Comparison of ENCODE assay signal across 20 mouse cellular contexts in genomic region chr7:90164276-90164675, GRCm38 (mm10). TPM values are rescaled to one million over a fixed set of nuclear protein-coding genes. Genes with fewer than 3 reads are reported as not detected.
A peak's percentile ranks its signal among the peaks of the same experiment; 100 is the strongest.
DNase-seq lines count a peak whose midpoint lies in the region; ATAC-seq and TF ChIP-seq lines count a peak whose summit lies in the region.
"Had no signal": no experiment of that assay in that cellular context is flagged by ENCODE, and none has a peak within 500 bp of the region (broad histone marks: within the 10 kb centered on the region; RNA-seq: fewer than 3 reads in every experiment).

No protein-coding gene starts in this region.

- H3K4me3 ChIP-seq in stomach, embryonic 16.5 days (replicated peaks; ENCODE audit: low read length): no peak overlapping the region
- no peak overlapping the region for H3K4me3 ChIP-seq in stomach, postnatal 0 days (ENCODE audit: low read depth, low read length)
- no peak overlapping the region for H3K4me3 ChIP-seq in MEL (ENCODE audit: control insufficient read depth in 1 of 2, insufficient read depth in 1 of 2, low read depth in 2 of 2, low read length in 2 of 2)

- H3K27ac ChIP-seq in stomach, embryonic 16.5 days (ENCODE audit: low read length): no peak overlapping the region
- no peak overlapping the region for H3K27ac ChIP-seq in stomach, postnatal 0 days (replicated peaks)
- no peak overlapping the region for H3K27ac ChIP-seq in MEL (ENCODE audit: control insufficient read depth, low read depth, low read length)

- peaks cover 25% of the 10 kb centered on the region for H3K36me3 ChIP-seq in stomach, embryonic 16.5 days (ENCODE audit: control insufficient read depth, insufficient read depth, low read length)
- H3K36me3 ChIP-seq in stomach, postnatal 0 days (ENCODE audit: control insufficient read depth, insufficient read depth, low read length): peaks cover 17% of the 10 kb centered on the region
- H3K36me3 ChIP-seq in MEL (ENCODE audit: control insufficient read depth in 1 of 2, insufficient read depth in 2 of 2, low read length in 2 of 2): peaks cover 23 to 25% of the 10 kb centered on the region in 2 experiments

- no peaks in the 10 kb centered on the region for H3K27me3 ChIP-seq in stomach, embryonic 16.5 days (ENCODE audit: control insufficient read depth, insufficient read depth, low read length)
- no peaks in the 10 kb centered on the region for H3K27me3 ChIP-seq in stomach, postnatal 0 days (ENCODE audit: control insufficient read depth, insufficient read depth, low read length)
- no peaks in the 10 kb centered on the region for H3K27me3 ChIP-seq in MEL (ENCODE audit: control insufficient read depth in 1 of 2, insufficient read depth in 2 of 2, low read length in 2 of 2)
- H3K27me3 ChIP-seq: CH12.LX, Patski had no signal

- TF ChIP-seq CTCF in stomach, postnatal 0 days (IDR thresholded peaks at IDR 0.05; ENCODE audit: low read depth): no peak
- TF ChIP-seq CTCF in MEL (IDR thresholded peaks at IDR 0.05 in 2 of 3, conservative IDR thresholded peaks at IDR 0.05 in 1 of 3; ENCODE audit: control insufficient read depth in 1 of 3, insufficient read depth in 1 of 3, low read depth in 2 of 3, low read length in 3 of 3, poor library complexity in 1 of 3, severe bottlenecking in 1 of 3): no peak

- intact Hi-C loops in gastrocnemius, postnatal 36 days (cut with DNase I): no loop called here

- TF ChIP-seq POLR2A in MEL (IDR thresholded peaks at IDR 0.05; ENCODE audit: control insufficient read depth in 1 of 2, insufficient read depth in 1 of 2, low read depth in 1 of 2, low read length in 2 of 2, poor library complexity in 1 of 2): no peak

- no peaks in the 10 kb centered on the region for H3K4me1 ChIP-seq in stomach, embryonic 16.5 days (ENCODE audit: control insufficient read depth, insufficient read depth, low read length)
- no peaks in the 10 kb centered on the region for H3K4me1 ChIP-seq in stomach, postnatal 0 days (replicated peaks; ENCODE audit: control insufficient read depth, insufficient read depth)
- peaks cover 4 to 18% of the 10 kb centered on the region in 2 experiments; a peak in 3 of 4 replicates for H3K4me1 ChIP-seq in MEL (ENCODE audit: control insufficient read depth in 1 of 2, insufficient read depth in 2 of 2, low read length in 2 of 2)

- 65% methylated on average over 1 of the region's 1 CpGs for WGBS in stomach, embryonic 16.5 days
- 67% methylated on average over 1 of the region's 1 CpGs for WGBS in stomach, postnatal 0 days

- H3K9me3 ChIP-seq in stomach, embryonic 16.5 days (replicated peaks; ENCODE audit: control insufficient read depth, low read length): no peaks in the 10 kb centered on the region
- no peaks in the 10 kb centered on the region for H3K9me3 ChIP-seq in stomach, postnatal 0 days (ENCODE audit: control insufficient read depth, low read length)
- H3K9me3 ChIP-seq in MEL (replicated peaks; ENCODE audit: insufficient read depth, low read length): no peaks in the 10 kb centered on the region
- H3K9me3 ChIP-seq: G1E had no signal

- DNase-seq in stomach, postnatal 0 days (ENCODE audit: low spot score): no peak
- no peak for DNase-seq in MEL (ENCODE audit: low read depth, low spot score)
- DNase-seq in gastrocnemius, postnatal 36 days: no peak
- DNase-seq: adrenal gland, adult 2 months; adrenal gland, adult 8-10 months; adrenal gland, postnatal 10 days; adrenal gland, postnatal 14 days; adrenal gland, postnatal 25 days; adrenal gland, postnatal 36 days; B cell, adult 2 months; cerebellum, adult 11 months; cerebellum, adult 11-12 months; cerebellum, adult 18-20 months; cerebellum, adult 2 months had no signal

- no peak overlapping the region for H3K4me2 ChIP-seq in stomach, embryonic 16.5 days (ENCODE audit: low read depth, low read length)
- H3K4me2 ChIP-seq in stomach, postnatal 0 days (replicated peaks; ENCODE audit: low read depth): no peak overlapping the region

- no peak overlapping the region for H3K9ac ChIP-seq in stomach, embryonic 16.5 days (ENCODE audit: low read length)
- no peak overlapping the region for H3K9ac ChIP-seq in stomach, postnatal 0 days (ENCODE audit: low read length)
- H3K9ac ChIP-seq in MEL (ENCODE audit: control insufficient read depth, low read depth, low read length, poor library complexity, severe bottlenecking): no peak overlapping the region

- peak; percentile 37; the same call in 1 of the 2 replicates for ATAC-seq in stomach, embryonic 16.5 days (ENCODE audit: insufficient read depth, low FRiP score)
- no peak for ATAC-seq in stomach, postnatal 0 days (ENCODE audit: low FRiP score, low TSS enrichment)
- ATAC-seq: activated CD4-positive, CD25-positive, alpha-beta regulatory T cell, adult 4 months; CD4-positive, CD25-positive, alpha-beta regulatory T cell, adult 4 months; Patski had no signal

- TF ChIP-seq RAD21 in MEL (IDR thresholded peaks at IDR 0.05; ENCODE audit: low read depth, low read length): no peak

- TF ChIP-seq EP300 in stomach, postnatal 0 days (optimal IDR thresholded peaks at IDR 0.05): no peak
- TF ChIP-seq EP300 in MEL (IDR thresholded peaks at IDR 0.05; ENCODE audit: low read depth in 1 of 2, low read length in 2 of 2): peak; percentile 42 to 52; a peak in 2 of 4 replicates

- H3K79me2 ChIP-seq in MEL (ENCODE audit: control insufficient read depth, insufficient read depth, low read length, poor library complexity): peaks cover 2% of the 10 kb centered on the region; the same call in 1 of the 2 replicates

TF ChIP-seq in MEL, 35 proteins besides CTCF, POLR2A, EP300 and RAD21:
- TF ChIP-seq ZNF384 (IDR thresholded peaks at IDR 0.05; ENCODE audit: low read depth, low read length): no peak
- 0 out of 2 replicates have a peak, but pooled peaks have one; percentile 20 for TF ChIP-seq MXI1 (IDR thresholded peaks at IDR 0.05; ENCODE audit: low read depth, low read length)
- no peak for TF ChIP-seq MYB (IDR thresholded peaks at IDR 0.05; ENCODE audit: low read depth, low read length)
- TF ChIP-seq USF1 (IDR thresholded peaks at IDR 0.05; ENCODE audit: low read depth, low read length): no peak
- TF ChIP-seq BHLHE40 (IDR thresholded peaks at IDR 0.05; ENCODE audit: borderline replicate concordance, low read depth, low read length): 0 out of 2 replicates have a peak, but pooled peaks have one; percentile 40
- TF ChIP-seq E2F4 (IDR thresholded peaks at IDR 0.05; ENCODE audit: borderline replicate concordance, low read depth, low read length): no peak
- TF ChIP-seq TBP (IDR thresholded peaks at IDR 0.05; ENCODE audit: low read depth, low read length): no peak
- TF ChIP-seq NELFE (IDR thresholded peaks at IDR 0.05; ENCODE audit: low read depth, low read length): no peak
- TF ChIP-seq POLR2AphosphoS2 (IDR thresholded peaks at IDR 0.05; ENCODE audit: low read length): no peak
- no peak for TF ChIP-seq ZKSCAN1 (IDR thresholded peaks at IDR 0.05; ENCODE audit: low read depth, low read length)
- no peak for TF ChIP-seq USF2 (IDR thresholded peaks at IDR 0.05; ENCODE audit: borderline replicate concordance in 1 of 2, insufficient read depth in 1 of 2, low read depth in 1 of 2, low read length in 2 of 2)
- TF ChIP-seq ELF1 (IDR thresholded peaks at IDR 0.05; ENCODE audit: low read depth, low read length): no peak
- TF ChIP-seq JUND (IDR thresholded peaks at IDR 0.05; ENCODE audit: low read depth, low read length): no peak
- TF ChIP-seq GATA1 (IDR thresholded peaks at IDR 0.05; ENCODE audit: low read depth, low read length): peak; percentile 67; the same call in 1 of the 2 replicates
- no peak for TF ChIP-seq MAZ (IDR thresholded peaks at IDR 0.05; ENCODE audit: low read depth, low read length)
- TF ChIP-seq HCFC1 (IDR thresholded peaks at IDR 0.05; ENCODE audit: low read depth, low read length): no peak
- TF ChIP-seq ETS1 (IDR thresholded peaks at IDR 0.05; ENCODE audit: low read depth, low read length): 0 out of 2 replicates have a peak, but pooled peaks have one; percentile 34
- TF ChIP-seq KAT2A (conservative IDR thresholded peaks at IDR 0.05; ENCODE audit: low read depth, low read length): no peak
- TF ChIP-seq MEF2A (IDR thresholded peaks at IDR 0.05; ENCODE audit: extremely low read depth, insufficient replicate concordance, low read depth, low read length, poor library complexity, severe bottlenecking): no peak
- TF ChIP-seq UBTF (IDR thresholded peaks at IDR 0.05; ENCODE audit: borderline replicate concordance, insufficient read depth, low read depth, low read length): no peak
- TF ChIP-seq ZC3H11A (IDR thresholded peaks at IDR 0.05; ENCODE audit: low read depth, low read length): no peak
- TF ChIP-seq ZMIZ1 (IDR thresholded peaks at IDR 0.05; ENCODE audit: low read depth, low read length): no peak
- TF ChIP-seq GABPA (IDR thresholded peaks at IDR 0.05; ENCODE audit: low read depth, low read length): no peak
- no peak for TF ChIP-seq SMC3 (IDR thresholded peaks at IDR 0.05; ENCODE audit: low read depth, low read length)
- TF ChIP-seq CHD2 (IDR thresholded peaks at IDR 0.05; ENCODE audit: low read length): no peak
- TF ChIP-seq MYC (IDR thresholded peaks at IDR 0.05; ENCODE audit: low read depth, low read length): no peak
- TF ChIP-seq CHD1 (IDR thresholded peaks at IDR 0.05; ENCODE audit: low read depth, low read length): no peak
- TF ChIP-seq NRF1 (IDR thresholded peaks at IDR 0.05; ENCODE audit: insufficient read depth, low read depth, low read length, poor library complexity, severe bottlenecking): no peak
- no peak for TF ChIP-seq MAX (IDR thresholded peaks at IDR 0.05; ENCODE audit: low read length)
- TF ChIP-seq TCF12 (IDR thresholded peaks at IDR 0.05; ENCODE audit: low read depth, low read length): peak; percentile 71
- peak; percentile 94 for TF ChIP-seq RCOR1 (IDR thresholded peaks at IDR 0.05; ENCODE audit: low read depth, low read length)
- no peak for TF ChIP-seq POLR2AphosphoS5 (IDR thresholded peaks at IDR 0.05; ENCODE audit: borderline replicate concordance, low read depth, low read length)
- no peak for TF ChIP-seq MAFK (IDR thresholded peaks at IDR 0.05; ENCODE audit: borderline replicate concordance, low read depth, low read length)
- TF ChIP-seq TAL1 (IDR thresholded peaks at IDR 0.05; ENCODE audit: low read length): peak; percentile 21; the same call in 1 of the 2 replicates
- TF ChIP-seq SIN3A (IDR thresholded peaks at IDR 0.05; ENCODE audit: low read length): peak; percentile 39; the same call in 1 of the 2 replicates

RNA-seq across cellular contexts. Expression of gene Picalm, which starts 34.3 kb away (rescaled TPM):
- polyA plus RNA-seq in stomach, embryonic 16.5 days (2015; fragmentation: Nextera tagmentation; extraction: Ambion mirVana): 39.0 and 46.9 TPM in 2 replicates
- 25.1 and 25.3 TPM in 2 replicates for polyA plus RNA-seq in stomach, postnatal 0 days (2015; fragmentation: Nextera tagmentation; extraction: Ambion mirVana)
- 53.4 and 57.6 TPM in 2 replicates for total RNA-seq in MEL (2012; rRNA removed)
- 10 to 100 TPM; 74.9 to 78.9 TPM for polyA plus RNA-seq in MEL (2012; ENCODE audit: insufficient read depth in 1 of 2, insufficient read length in 2 of 2, low read depth in 1 of 2, low replicate concordance in 2 of 2, missing spikeins in 1 of 2)
- 10 to 100 TPM; 87.8 to 90.7 TPM for total RNA-seq in gastrocnemius, postnatal 36 days (2021)
